Mouse (Mus musculus): ENCODE measurements around the gene Gramd1c. TPM values are rescaled to one million over a fixed set of nuclear protein-coding genes. Genes with fewer than 3 reads are reported as not detected.

Gene Gramd1c
- polyA plus RNA-seq, 1 experiment from 2014 or later = 5.0 TPM

GRCm38 (mm10) chr16:43935892-43936291 lies 127.3 kb downstream of the Gramd1c start:
- WGBS = 84% methylated on average over 3 of the region's 3 CpGs
- Histone ChIP-seq H3K27ac (no peak overlapping the region), H3K27me3 (no peaks in the 10 kb centered on the region), H3K4me1 (no peaks in the 10 kb centered on the region), H3K4me3 (no peak overlapping the region), H3K4me2 (replicated peaks) (no peak overlapping the region), H3K9me3 (replicated peaks) (no peaks in the 10 kb centered on the region), H3K9ac (no peak overlapping the region), H3K36me3 (no peaks in the 10 kb centered on the region)
- no peak for ATAC-seq (ENCODE audit: low FRiP score)

GRCm38 (mm10) chr16:43935367-43935766 lies 127.8 kb downstream of the Gramd1c start:
- Histone ChIP-seq H3K9me3 (replicated peaks) (no peaks in the 10 kb centered on the region), H3K9ac (no peak overlapping the region), H3K27ac (no peak overlapping the region), H3K36me3 (no peaks in the 10 kb centered on the region), H3K4me2 (replicated peaks) (no peak overlapping the region), H3K27me3 (no peaks in the 10 kb centered on the region), H3K4me3 (no peak overlapping the region), H3K4me1 (no peaks in the 10 kb centered on the region)
- 82% methylated on average over 3 of the region's 3 CpGs for WGBS
- no peak for ATAC-seq (ENCODE audit: low FRiP score)

- WGBS = 90% methylated on average over 8 of the region's 8 CpGs
Observed at GRCm38 (mm10) chr16:43934856-43935255, 128.3 kb downstream of the Gramd1c start.

DNA sequence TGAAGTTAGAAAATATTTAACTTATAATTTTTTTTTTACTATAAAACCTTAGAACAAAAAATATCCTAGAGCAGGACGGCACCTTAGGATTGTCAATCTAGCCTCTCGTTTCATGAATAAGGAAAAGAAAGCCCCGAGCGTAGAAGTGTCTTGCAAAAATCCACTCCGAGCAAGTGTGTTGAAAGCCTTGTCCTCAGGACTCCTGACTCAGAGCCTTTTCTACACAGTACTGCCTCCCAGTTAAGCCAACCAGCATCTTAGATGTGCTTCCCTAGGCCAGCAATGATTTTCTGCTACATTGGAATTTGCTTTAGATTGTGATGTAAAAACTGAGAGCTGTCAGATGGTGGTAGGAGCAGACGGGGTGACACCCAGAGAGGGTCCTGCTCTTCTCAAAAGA lies 130.1 kb downstream of the Gramd1c start:
- Histone ChIP-seq H3K4me1 (no peaks in the 10 kb centered on the region), H3K36me3 (no peaks in the 10 kb centered on the region), H3K27ac (no peak overlapping the region), H3K4me2 (replicated peaks) (no peak overlapping the region), H3K9me3 (replicated peaks) (no peaks in the 10 kb centered on the region), H3K4me3 (no peak overlapping the region), H3K9ac (no peak overlapping the region), H3K27me3 (no peaks in the 10 kb centered on the region)
- no peak for ATAC-seq (ENCODE audit: low FRiP score)
- WGBS = 92% methylated on average over 6 of the region's 6 CpGs

More at GRCm38 (mm10) chr16:43934856-43935255, 128.3 kb downstream of the Gramd1c start:
- Histone ChIP-seq H3K4me1 (no peaks in the 10 kb centered on the region), H3K4me3 (no peak overlapping the region), H3K36me3 (no peaks in the 10 kb centered on the region), H3K4me2 (replicated peaks) (no peak overlapping the region), H3K27me3 (no peaks in the 10 kb centered on the region), H3K27ac (no peak overlapping the region), H3K9me3 (replicated peaks) (no peaks in the 10 kb centered on the region), H3K9ac (no peak overlapping the region)
- ATAC-seq (ENCODE audit: low FRiP score) = no peak

GRCm38 (mm10) chr16:43932319-43932718 lies 130.8 kb downstream of the Gramd1c start:
- Histone ChIP-seq H3K4me3 (no peak overlapping the region), H3K27ac (no peak overlapping the region), H3K9ac (no peak overlapping the region), H3K9me3 (replicated peaks) (no peaks in the 10 kb centered on the region), H3K27me3 (no peaks in the 10 kb centered on the region), H3K4me2 (replicated peaks) (no peak overlapping the region), H3K36me3 (no peaks in the 10 kb centered on the region), H3K4me1 (no peaks in the 10 kb centered on the region)
- ATAC-seq (ENCODE audit: low FRiP score) = no peak
- WGBS = 90% methylated on average over 7 of the region's 7 CpGs

DNA sequence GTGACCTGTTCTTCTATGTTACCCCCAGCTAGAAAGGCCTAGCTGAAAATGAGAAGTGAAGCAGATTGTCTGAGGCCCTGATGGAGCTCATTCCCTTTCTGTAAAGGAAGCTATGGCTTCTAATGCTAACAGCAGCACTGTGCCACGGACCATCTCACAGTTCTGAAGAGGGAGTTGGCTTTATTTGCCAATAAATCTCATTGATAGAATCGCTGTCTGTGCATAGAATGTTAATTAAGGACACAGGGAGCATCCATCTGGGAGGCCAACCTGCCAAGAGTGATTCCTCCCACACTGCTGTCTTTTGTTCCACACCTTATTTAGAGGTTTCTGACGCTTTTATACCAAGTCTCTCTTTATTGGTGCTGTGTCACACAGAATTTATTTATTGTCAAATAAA lies 131.6 kb downstream of the Gramd1c start:
- no peak overlapping the region for H3K27ac ChIP-seq
- 72% methylated on average over 3 of the region's 3 CpGs for WGBS
- ATAC-seq (ENCODE audit: low FRiP score) = no peak

GRCm38 (mm10) chr16:43930577-43930976 lies 132.6 kb downstream of the Gramd1c start:
- no peak for ATAC-seq (ENCODE audit: low FRiP score)
- no peak overlapping the region for H3K4me3 ChIP-seq
- no peaks in the 10 kb centered on the region for H3K4me1 ChIP-seq
- no peaks in the 10 kb centered on the region for H3K27me3 ChIP-seq
- H3K9ac ChIP-seq = no peak overlapping the region
- no peaks in the 10 kb centered on the region for H3K9me3 ChIP-seq (replicated peaks)
- no peak overlapping the region for H3K4me2 ChIP-seq (replicated peaks)
- H3K36me3 ChIP-seq = no peaks in the 10 kb centered on the region
- H3K27ac ChIP-seq = no peak overlapping the region

More for the DNA sequence above, 131.6 kb downstream of the Gramd1c start:
- H3K4me1 ChIP-seq = no peaks in the 10 kb centered on the region
- no peak overlapping the region for H3K4me3 ChIP-seq
- H3K9ac ChIP-seq = no peak overlapping the region
- H3K27me3 ChIP-seq = no peaks in the 10 kb centered on the region
- no peak overlapping the region for H3K4me2 ChIP-seq (replicated peaks)
- H3K36me3 ChIP-seq = no peaks in the 10 kb centered on the region
- H3K9me3 ChIP-seq (replicated peaks) = no peaks in the 10 kb centered on the region

Small RNA genes within 50 kb of the gene (microRNA-seq; reads per million reads assigned to microRNA genes)
- gene Mir3470b = not detected

Other genes with a start within 250 kb of the Gramd1c start
- gene Ccdc191, start 173.5 kb downstream of the Gramd1c start, polyA plus RNA-seq (2016; fragmentation: Nextera tagmentation; extraction: Ambion mirVana) = 11.2 and 11.3 TPM in 2 replicates
- gene Qtrt2, start 136.5 kb downstream of the Gramd1c start, polyA plus RNA-seq (2016; fragmentation: Nextera tagmentation; extraction: Ambion mirVana) = 28.1 and 29.8 TPM in 2 replicates
- 1.1 and 1.4 TPM in 2 replicates for gene Zdhhc23, start 83.6 kb downstream of the Gramd1c start, polyA plus RNA-seq (2016; fragmentation: Nextera tagmentation; extraction: Ambion mirVana)
- 59.6 and 65.5 TPM in 2 replicates for gene Atp6v1a, start 76.4 kb upstream of the Gramd1c start, polyA plus RNA-seq (2016; fragmentation: Nextera tagmentation; extraction: Ambion mirVana)
- 92.5 and 100 TPM in 2 replicates for gene Naa50, start 76.5 kb upstream of the Gramd1c start, polyA plus RNA-seq (2016; fragmentation: Nextera tagmentation; extraction: Ambion mirVana)
- gene Usf3, start 109.9 kb upstream of the Gramd1c start, polyA plus RNA-seq (2016; fragmentation: Nextera tagmentation; extraction: Ambion mirVana) = 3.5 and 4.3 TPM in 2 replicates